Mouse (Mus musculus) gastrocnemius, postnatal 14 days (tissue): Measurements from ENCODE around the gene Adora3. TPM values are rescaled to one million over a fixed set of nuclear protein-coding genes. Genes with fewer than 3 reads are reported as not detected.
A peak's percentile ranks its signal among the peaks of the same experiment; 100 is the strongest.
"Not testable (repeated sequence)": the region's sequence is repeated elsewhere in the genome, so short reads cannot be mapped to it uniquely, and the experiment has no call there.

Experiments used
- DNase-seq: peaks from one replicate; pipeline ENCODE4 v3.0.0; 2021; ENCODE audit warnings: mixed read lengths
- intact Hi-C: fragments of 180-260 bp; cut with DNase I; formaldehyde crosslinking; loops from one replicate; pipeline ENCODE4 v1.15.1; 2025; ENCODE audit warnings: low total_unique reads
- total RNA-seq, 2 experiments: library from RNA; stranded (reverse); gene quantifications; 2 replicates each; pipeline ENCODE4 v1.2.3; 2021

The Adora3 gene
- total RNA-seq, 2 experiments from 2014 or later = not detected

- intact Hi-C loops = loop anchor here (2.0 to 5.0 kb wide), 2 partner anchors 172 to 224 kb away; no protein-coding TSS in a partner anchor
- DNase-seq = no peak
These were observed 28.2 kb downstream of the Adora3 start for GRCm38 (mm10) chr3:105898861-105899260.

- intact Hi-C loops = loop anchor here (2.0 to 5.0 kb wide), 2 partner anchors 172 to 225 kb away; no protein-coding TSS in a partner anchor
These were observed 28.9 kb downstream of the Adora3 start for GRCm38 (mm10) chr3:105899394-105900147.

DNA sequence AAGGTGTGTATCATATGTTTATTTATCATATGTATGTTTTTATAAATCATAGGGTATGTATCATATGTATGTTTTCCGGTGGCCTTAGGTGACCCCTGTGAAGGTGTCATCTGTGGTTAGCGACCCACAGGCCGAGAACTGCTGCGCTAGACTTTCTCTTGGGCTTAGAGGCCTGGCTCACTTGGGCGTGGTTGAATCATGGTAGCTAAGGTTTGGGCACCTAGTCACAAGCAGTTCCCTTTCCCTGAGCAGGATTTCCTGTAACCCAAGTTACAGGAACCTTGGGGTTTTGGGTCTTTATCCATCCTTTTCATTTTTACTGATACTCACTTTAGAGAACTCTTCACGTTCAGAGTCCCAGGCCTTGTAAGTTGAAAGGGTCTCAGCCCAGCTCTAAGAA is 29.6 kb downstream of the Adora3 start:
- DNase-seq = no peak
- intact Hi-C loops = no loop called here

More at GRCm38 (mm10) chr3:105899394-105900147, 28.9 kb downstream of the Adora3 start:
- DNase-seq = peak; percentile 78

- intact Hi-C loops = no loop called here
- DNase-seq = no peak
These were observed 30.1 kb downstream of the Adora3 start for GRCm38 (mm10) chr3:105900716-105901115.

- intact Hi-C loops = no loop called here
- no peak for DNase-seq
These were observed 30.8 kb downstream of the Adora3 start for GRCm38 (mm10) chr3:105901468-105901867.

DNA sequence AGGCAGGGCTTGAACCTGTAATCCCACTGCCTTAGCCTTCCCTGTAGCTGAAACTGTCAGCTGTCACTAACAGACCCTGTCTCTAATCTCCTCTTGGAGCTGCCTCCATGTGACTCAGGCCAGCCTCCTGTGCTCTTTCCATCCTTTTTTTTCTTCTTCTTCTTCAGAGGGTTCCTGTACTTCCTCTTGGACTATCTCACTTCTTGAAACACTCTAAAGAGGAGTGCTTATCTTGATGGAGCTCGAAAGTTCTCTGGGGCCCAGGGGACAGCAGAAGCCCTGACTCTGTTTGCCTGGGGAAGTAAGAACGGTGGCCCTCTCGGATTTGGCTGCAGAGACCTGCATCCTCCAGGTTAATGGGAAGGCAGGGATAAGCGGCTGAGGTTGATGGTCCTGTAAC is 33.6 kb downstream of the Adora3 start:
- intact Hi-C loops = no loop called here
- no peak for DNase-seq

DNA sequence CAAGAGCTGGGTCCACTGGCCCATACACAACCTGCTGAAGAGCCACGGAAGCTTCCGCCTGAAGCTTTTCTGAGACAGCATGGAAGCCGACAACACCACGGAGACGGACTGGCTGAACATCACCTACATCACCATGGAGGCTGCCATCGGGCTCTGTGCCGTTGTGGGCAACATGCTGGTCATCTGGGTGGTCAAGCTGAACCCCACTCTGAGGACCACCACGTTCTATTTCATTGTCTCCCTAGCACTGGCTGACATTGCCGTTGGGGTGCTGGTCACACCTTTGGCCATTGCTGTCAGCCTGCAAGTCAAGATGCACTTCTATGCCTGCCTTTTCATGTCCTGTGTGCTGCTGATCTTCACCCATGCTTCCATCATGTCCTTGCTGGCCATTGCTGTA is 34.1 kb downstream of the Adora3 start:
- intact Hi-C loops = no loop called here
- DNase-seq = no peak

DNA sequence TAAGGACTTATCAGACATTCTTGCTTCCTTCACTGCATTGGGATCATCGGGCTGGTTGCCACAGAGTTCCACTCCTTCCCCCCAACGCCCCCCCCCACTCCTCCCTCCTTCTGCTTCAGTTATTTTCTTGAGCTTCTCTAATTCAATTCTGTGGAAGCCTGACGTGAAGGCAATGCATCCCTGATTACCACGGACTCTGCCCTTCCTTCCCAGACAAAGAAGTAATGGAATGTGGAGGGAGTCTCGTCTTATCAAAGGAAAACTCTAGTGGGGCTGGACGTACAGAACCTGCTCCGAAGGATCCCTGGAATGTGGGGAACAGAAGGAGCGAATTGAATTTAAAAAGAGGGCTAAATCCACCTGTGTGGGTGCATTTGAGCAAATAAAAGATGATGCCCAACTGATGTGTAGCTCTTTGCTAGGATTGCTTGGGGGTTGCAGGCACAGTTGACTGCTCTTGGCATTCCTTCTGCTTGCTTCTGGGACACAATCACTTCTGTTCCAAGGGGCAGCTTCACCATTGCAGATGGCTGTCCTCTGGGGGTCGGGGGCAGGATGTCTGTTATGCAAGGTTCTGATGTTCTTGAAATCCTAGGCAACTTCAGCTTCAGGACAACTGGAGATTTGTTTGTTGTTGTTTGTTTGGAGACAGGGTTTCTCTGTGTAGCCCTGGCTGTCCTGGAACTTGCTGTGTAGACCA is 37.4 kb downstream of the Adora3 start:
- DNase-seq = no peak
- intact Hi-C loops = no loop called here

GRCm38 (mm10) chr3:105908976-105909375 is 38.3 kb downstream of the Adora3 start:
- no peak for DNase-seq
- intact Hi-C loops = no loop called here

DNA sequence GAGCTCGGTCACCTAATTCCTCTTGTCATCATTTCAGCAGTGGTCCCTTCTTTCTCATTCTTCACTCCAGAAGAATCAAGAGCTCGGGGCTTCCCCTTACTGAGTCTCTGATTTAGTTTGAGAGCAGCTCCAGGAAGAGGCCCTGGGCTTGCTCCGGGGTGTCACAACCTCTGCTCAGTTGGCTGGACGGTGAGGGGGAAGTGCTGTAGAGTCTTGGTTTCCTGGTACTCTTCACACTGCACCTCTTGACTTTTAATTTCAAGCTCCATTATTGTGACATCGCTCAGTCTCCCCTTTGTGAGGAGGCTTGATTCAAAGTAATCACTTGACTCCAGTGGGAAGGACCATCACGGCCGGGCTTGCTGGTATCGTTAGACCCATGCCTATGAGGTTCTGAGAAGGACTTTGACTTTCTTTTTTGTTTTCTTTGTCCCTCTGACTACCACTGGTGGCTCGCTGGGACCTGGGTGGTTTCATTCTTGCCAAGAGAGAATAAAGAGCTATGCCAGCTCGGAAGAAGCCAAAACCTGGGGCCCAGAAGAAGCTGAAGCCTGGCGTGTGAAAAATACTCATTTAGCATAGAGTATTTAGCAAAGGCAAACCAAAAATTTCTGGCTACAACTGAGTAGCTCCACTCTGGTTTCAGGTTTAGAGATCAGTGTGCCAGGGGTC is 40.0 kb downstream of the Adora3 start:
- no peak for DNase-seq
- intact Hi-C loops = no loop called here

- DNase-seq = no peak
- intact Hi-C loops = no loop called here
These were observed 41.6 kb downstream of the Adora3 start for GRCm38 (mm10) chr3:105912097-105912880.

DNA sequence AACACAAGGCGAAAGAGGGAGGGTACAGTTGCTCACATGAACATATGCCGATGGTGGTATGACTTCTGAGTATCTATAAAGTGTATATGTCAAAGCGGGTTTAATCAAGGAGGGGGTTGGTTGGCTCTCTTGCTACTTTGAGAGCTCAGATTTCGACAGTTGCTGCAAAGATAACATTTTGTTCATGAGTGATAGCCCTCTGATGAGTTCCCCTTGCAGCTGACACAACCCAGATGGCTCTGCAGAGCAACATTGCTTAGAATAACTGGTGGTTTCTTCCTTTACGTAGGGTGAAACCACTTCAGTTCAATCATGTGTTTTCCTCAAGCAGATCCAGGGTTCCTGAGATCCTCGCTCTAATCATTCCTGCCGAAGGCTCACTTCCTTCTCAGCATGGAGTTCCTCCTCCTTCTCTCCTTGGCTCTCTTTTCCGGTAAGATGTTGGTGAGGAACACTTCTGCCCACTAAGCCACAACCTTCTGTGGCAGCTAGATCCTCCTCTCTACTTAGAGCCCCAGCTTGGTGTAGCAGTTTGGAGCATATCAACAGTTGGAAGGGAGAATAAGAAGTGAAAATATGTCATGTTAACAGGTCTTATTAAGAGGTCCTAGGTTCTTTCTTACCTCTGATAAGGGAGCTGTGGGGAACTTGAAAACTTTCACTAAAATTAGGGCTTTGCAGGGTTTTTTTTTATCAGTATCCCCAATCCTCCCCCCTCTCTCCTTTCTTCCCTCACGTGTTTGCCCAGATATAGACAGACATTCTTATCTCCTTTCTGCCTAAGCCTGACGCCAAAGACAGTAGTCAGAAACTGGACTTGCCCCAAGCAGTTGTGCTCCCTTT is 43.4 kb downstream of the Adora3 start:
- intact Hi-C loops = no loop called here
- no peak for DNase-seq

DNA sequence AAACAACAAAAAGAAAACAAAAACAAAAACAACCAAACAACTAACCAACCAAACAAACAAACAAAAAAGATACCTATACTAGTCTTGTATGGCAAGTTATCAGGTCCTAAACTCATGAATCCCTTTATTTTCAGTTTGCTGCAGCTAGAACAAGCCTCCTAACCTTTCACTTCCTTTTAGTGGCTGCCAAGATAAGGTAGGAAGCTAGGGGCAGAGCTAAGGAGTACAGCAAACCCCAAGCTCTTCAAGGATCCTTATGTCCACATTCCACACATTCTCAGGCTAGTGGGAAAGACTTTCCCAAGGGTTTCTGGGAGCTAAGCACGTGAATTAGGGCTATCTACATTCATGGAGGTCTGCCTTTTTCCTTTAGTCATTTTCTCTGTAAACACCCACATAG is 44.6 kb downstream of the Adora3 start:
- no peak for DNase-seq
- intact Hi-C loops = no loop called here

DNA sequence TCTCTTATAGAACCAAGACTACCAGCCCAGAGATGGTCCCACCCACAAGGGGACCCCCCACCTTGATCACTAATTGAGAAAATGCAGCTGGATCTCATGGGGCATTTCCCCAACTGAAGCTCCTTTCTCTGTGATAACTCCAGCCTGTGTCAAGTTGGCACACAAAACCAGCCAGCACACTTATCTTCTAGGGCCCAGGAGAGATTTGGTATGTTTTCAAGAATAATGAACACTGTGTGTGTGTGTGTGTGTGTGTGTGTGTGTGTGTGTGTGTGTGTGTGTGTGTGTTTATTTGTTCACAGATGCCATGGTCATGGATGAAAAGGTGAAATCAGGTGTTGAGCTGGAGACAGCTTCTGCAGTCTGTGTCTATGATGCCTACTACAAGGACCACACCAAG is 45.8 kb downstream of the Adora3 start:
- DNase-seq, intact Hi-C loops: not testable (repeated sequence)

GRCm38 (mm10) chr3:105917656-105918354 is 47.1 kb downstream of the Adora3 start:
- intact Hi-C loops = no loop called here
- no peak for DNase-seq

- intact Hi-C loops = no loop called here
- no peak for DNase-seq
These were observed 47.7 kb downstream of the Adora3 start for GRCm38 (mm10) chr3:105918355-105918745.

GRCm38 (mm10) chr3:105920743-105921142 is 50.1 kb downstream of the Adora3 start:
- DNase-seq, intact Hi-C loops: not testable (repeated sequence)

DNA sequence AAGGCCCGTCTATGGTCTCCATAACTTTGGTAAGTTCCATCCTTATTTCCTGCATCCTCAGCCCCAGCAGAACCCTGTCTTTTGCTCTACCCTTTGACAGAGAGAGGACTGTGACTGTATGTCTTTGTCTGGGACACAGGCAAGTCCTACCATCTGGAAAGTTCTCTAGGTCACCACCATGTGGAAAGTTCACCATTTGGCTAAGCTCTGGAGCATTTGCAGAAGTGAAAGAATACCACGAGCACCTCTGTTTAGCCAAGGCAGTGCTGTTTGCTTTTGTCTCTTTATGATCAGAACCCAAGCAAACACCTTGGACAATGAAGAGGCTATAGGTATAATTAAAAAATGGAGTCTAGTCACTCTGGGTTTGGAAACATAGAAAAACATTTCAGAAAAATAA is 51.3 kb downstream of the Adora3 start:
- intact Hi-C loops = no loop called here
- no peak for DNase-seq
